Comparison of ENCODE assay signal across 19 mouse cellular contexts in the genomic region with DNA sequence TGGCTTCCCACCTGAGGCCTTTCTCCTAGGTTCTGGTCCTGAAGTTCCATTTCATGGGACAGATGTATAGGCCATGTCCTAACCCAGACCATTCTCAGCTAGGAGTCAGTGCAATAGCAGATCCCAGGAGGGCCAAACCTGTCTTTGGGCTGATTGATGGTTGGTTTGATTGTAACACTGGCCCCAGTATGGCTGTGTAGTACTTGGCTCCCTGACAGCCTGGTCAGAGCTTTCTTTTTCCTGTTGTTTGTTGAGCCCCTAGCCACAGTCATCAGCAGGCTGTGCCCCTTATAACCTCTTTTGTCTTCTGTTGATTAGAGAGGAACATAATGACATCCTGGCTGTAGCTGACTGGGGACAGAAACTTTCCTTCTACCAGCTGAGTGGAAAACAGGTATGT. TPM values are rescaled to one million over a fixed set of nuclear protein-coding genes. Genes with fewer than 3 reads are reported as not detected.
DNase-seq lines count a peak whose midpoint lies in the region; ATAC-seq and TF ChIP-seq lines count a peak whose summit lies in the region.
"Had no signal": no experiment of that assay in that cellular context is flagged by ENCODE, and none has a peak within 500 bp of the region (broad histone marks: within the 10 kb centered on the region; RNA-seq: fewer than 3 reads in every experiment).

No protein-coding gene starts in this region.

- H3K4me1 ChIP-seq in heart, embryonic 10.5 days: peaks cover 14% of the 10 kb centered on the region; the same call in 1 of the 2 replicates
- peaks cover 5% of the 10 kb centered on the region for H3K4me1 ChIP-seq in intestine, embryonic 16.5 days (ENCODE audit: control insufficient read depth, insufficient read depth, low read length)
- peaks cover 4% of the 10 kb centered on the region for H3K4me1 ChIP-seq in intestine, embryonic 15.5 days (replicated peaks)
- H3K4me1 ChIP-seq in lung, embryonic 14.5 days (ENCODE audit: insufficient read depth): peaks cover 4% of the 10 kb centered on the region
- H3K4me1 ChIP-seq in liver, postnatal 0 days (ENCODE audit: insufficient read depth): peaks cover 12% of the 10 kb centered on the region
- H3K4me1 ChIP-seq: embryonic facial prominence, embryonic 15.5 days; forebrain, embryonic 10.5 days; hindbrain, embryonic 10.5 days; neural tube, embryonic 15.5 days had no signal

- H3K9ac ChIP-seq in intestine, embryonic 16.5 days (ENCODE audit: low read depth, low read length): no peak overlapping the region
- no peak overlapping the region for H3K9ac ChIP-seq in intestine, embryonic 15.5 days
- no peak overlapping the region for H3K9ac ChIP-seq in lung, embryonic 14.5 days
- H3K9ac ChIP-seq in liver, postnatal 0 days (replicated peaks): no peak overlapping the region
- H3K9ac ChIP-seq: embryonic facial prominence, embryonic 15.5 days; neural tube, embryonic 15.5 days had no signal

- TF ChIP-seq CTCF in lung, embryonic 14.5 days (IDR thresholded peaks at IDR 0.05; ENCODE audit: low read depth): no peak
- TF ChIP-seq CTCF in liver, postnatal 0 days (IDR thresholded peaks at IDR 0.05; ENCODE audit: low read depth): no peak

- 0 out of 2 replicates have a peak overlapping the region, but pooled peaks have one; percentile 6 for H3K27ac ChIP-seq in heart, embryonic 10.5 days
- no peak overlapping the region for H3K27ac ChIP-seq in intestine, embryonic 16.5 days (ENCODE audit: low read length)
- no peak overlapping the region for H3K27ac ChIP-seq in intestine, embryonic 15.5 days
- no peak overlapping the region for H3K27ac ChIP-seq in lung, embryonic 14.5 days (ENCODE audit: low read depth)
- H3K27ac ChIP-seq in liver, postnatal 0 days (ENCODE audit: low read depth): no peak overlapping the region
- H3K27ac ChIP-seq: embryonic facial prominence, embryonic 15.5 days; forebrain, embryonic 10.5 days; hindbrain, embryonic 10.5 days; neural tube, embryonic 15.5 days had no signal

- H3K4me2 ChIP-seq in intestine, embryonic 16.5 days (ENCODE audit: low read depth, low read length): no peak overlapping the region
- no peak overlapping the region for H3K4me2 ChIP-seq in intestine, embryonic 15.5 days (replicated peaks)
- no peak overlapping the region for H3K4me2 ChIP-seq in lung, embryonic 14.5 days
- no peak overlapping the region for H3K4me2 ChIP-seq in liver, postnatal 0 days (ENCODE audit: low read depth, low read length)
- H3K4me2 ChIP-seq: embryonic facial prominence, embryonic 15.5 days; neural tube, embryonic 15.5 days had no signal

- intact Hi-C loops in heart, postnatal 36 days (cut with DNase I): no loop called here

- no peak for TF ChIP-seq EP300 in liver, postnatal 0 days (IDR thresholded peaks at IDR 0.05; ENCODE audit: low read depth)

- no peaks in the 10 kb centered on the region for H3K9me3 ChIP-seq in heart, embryonic 10.5 days
- H3K9me3 ChIP-seq in intestine, embryonic 16.5 days (ENCODE audit: control insufficient read depth, low read length): no peaks in the 10 kb centered on the region
- H3K9me3 ChIP-seq in intestine, embryonic 15.5 days: no peaks in the 10 kb centered on the region
- no peaks in the 10 kb centered on the region for H3K9me3 ChIP-seq in lung, embryonic 14.5 days (ENCODE audit: low read depth, low read length)
- no peaks in the 10 kb centered on the region for H3K9me3 ChIP-seq in liver, postnatal 0 days (ENCODE audit: low read length)
- H3K9me3 ChIP-seq: embryonic facial prominence, embryonic 15.5 days; neural tube, embryonic 15.5 days had no signal

- peaks cover 43% of the 10 kb centered on the region for H3K36me3 ChIP-seq in heart, embryonic 10.5 days
- peaks cover 3% of the 10 kb centered on the region; the same call in 1 of the 2 replicates for H3K36me3 ChIP-seq in intestine, embryonic 16.5 days (ENCODE audit: control insufficient read depth, insufficient read depth, low read length)
- H3K36me3 ChIP-seq in intestine, embryonic 15.5 days: peaks cover 7% of the 10 kb centered on the region; the same call in 1 of the 2 replicates
- peaks cover 32% of the 10 kb centered on the region for H3K36me3 ChIP-seq in lung, embryonic 14.5 days (ENCODE audit: insufficient read depth)
- no peaks in the 10 kb centered on the region for H3K36me3 ChIP-seq in liver, postnatal 0 days (replicated peaks; ENCODE audit: insufficient read depth, low read length)

- peak; percentile 41; the same call in 1 of the 2 replicates for ATAC-seq in intestine, embryonic 16.5 days
- no peak for ATAC-seq in intestine, embryonic 15.5 days
- ATAC-seq in lung, embryonic 14.5 days (ENCODE audit: insufficient read depth): peak; percentile 33; the same call in 1 of the 2 replicates
- ATAC-seq in liver, postnatal 0 days: 0 out of 2 replicates have a peak, but pooled peaks have one; percentile 12

- DNase-seq in heart, embryonic 10.5 days (ENCODE audit: low spot score): no peak
- no peak for DNase-seq in heart, postnatal 36 days
- DNase-seq in lung, embryonic 14.5 days: peak; percentile 42
- no peak for DNase-seq in lung, adult 18-20 months
- DNase-seq in liver, postnatal 0 days: no peak
- no peak for DNase-seq in right cerebral cortex, postnatal 36 days (ENCODE audit: low spot score in 2 of 2)
- DNase-seq: B cell, adult 2 months; cerebellum, postnatal 10 days; gastrocnemius, postnatal 14 days; midbrain, embryonic 14.5 days; right cerebral cortex, postnatal 4 days; thymus, postnatal 14 days had no signal

- H3K27me3 ChIP-seq in heart, embryonic 10.5 days (ENCODE audit: insufficient read depth, poor library complexity, severe bottlenecking): no peaks in the 10 kb centered on the region
- H3K27me3 ChIP-seq in intestine, embryonic 16.5 days (replicated peaks; ENCODE audit: control insufficient read depth, insufficient read depth, low read length): no peaks in the 10 kb centered on the region
- H3K27me3 ChIP-seq in intestine, embryonic 15.5 days (replicated peaks): no peaks in the 10 kb centered on the region
- H3K27me3 ChIP-seq in lung, embryonic 14.5 days (ENCODE audit: insufficient read depth, low read length): no peaks in the 10 kb centered on the region
- no peaks in the 10 kb centered on the region for H3K27me3 ChIP-seq in liver, postnatal 0 days (ENCODE audit: insufficient read depth, low read length)
- H3K27me3 ChIP-seq: embryonic facial prominence, embryonic 15.5 days; neural tube, embryonic 15.5 days had no signal

- H3K4me3 ChIP-seq in heart, embryonic 10.5 days: no peak overlapping the region
- no peak overlapping the region for H3K4me3 ChIP-seq in intestine, embryonic 16.5 days (ENCODE audit: low read length)
- H3K4me3 ChIP-seq in intestine, embryonic 15.5 days (replicated peaks): no peak overlapping the region
- no peak overlapping the region for H3K4me3 ChIP-seq in lung, embryonic 14.5 days (ENCODE audit: low read depth, low read length)
- H3K4me3 ChIP-seq in liver, postnatal 0 days (ENCODE audit: low read depth, low read length): no peak overlapping the region
- H3K4me3 ChIP-seq: embryonic facial prominence, embryonic 15.5 days; forebrain, embryonic 10.5 days; hindbrain, embryonic 10.5 days; myocyte; neural tube, embryonic 15.5 days had no signal

RNA-seq across cellular contexts. Expression of a gene that starts 30.7 kb away (rescaled TPM):
- 27.0 and 31.3 TPM in 2 replicates for polyA plus RNA-seq in heart, embryonic 10.5 days (2016; fragmentation: Nextera tagmentation; extraction: Ambion mirVana)
- total RNA-seq in heart, postnatal 36 days (2021): 1 to 10 TPM; 9.1 to 9.4 TPM
- polyA plus RNA-seq in intestine, embryonic 16.5 days (2015; fragmentation: Nextera tagmentation; extraction: Ambion mirVana): 13.0 and 13.1 TPM in 2 replicates
- 13.8 and 14.2 TPM in 2 replicates for polyA plus RNA-seq in intestine, embryonic 15.5 days (2015; fragmentation: Nextera tagmentation; extraction: Ambion mirVana)
- polyA plus RNA-seq in lung, embryonic 14.5 days (2014; fragmentation: Nextera tagmentation; extraction: Ambion mirVana): 22.2 and 25.6 TPM in 2 replicates
- polyA plus RNA-seq in liver, postnatal 0 days (2015; fragmentation: Nextera tagmentation; extraction: Ambion mirVana): 1.2 and 1.6 TPM in 2 replicates

RNA-seq across cellular contexts. Expression of a gene that starts 30.8 kb away (rescaled TPM):
- 15.2 and 22.4 TPM in 2 replicates for polyA plus RNA-seq in heart, embryonic 10.5 days (2016; fragmentation: Nextera tagmentation; extraction: Ambion mirVana)
- 1 to 10 TPM; 1.2 TPM for total RNA-seq in heart, postnatal 36 days (2021)
- polyA plus RNA-seq in intestine, embryonic 16.5 days (2015; fragmentation: Nextera tagmentation; extraction: Ambion mirVana): 10.0 and 12.2 TPM in 2 replicates
- 14.5 and 14.6 TPM in 2 replicates for polyA plus RNA-seq in intestine, embryonic 15.5 days (2015; fragmentation: Nextera tagmentation; extraction: Ambion mirVana)
- polyA plus RNA-seq in lung, embryonic 14.5 days (2014; fragmentation: Nextera tagmentation; extraction: Ambion mirVana): 17.1 and 20.1 TPM in 2 replicates
- 4.1 and 4.6 TPM in 2 replicates for polyA plus RNA-seq in liver, postnatal 0 days (2015; fragmentation: Nextera tagmentation; extraction: Ambion mirVana)

RNA-seq across cellular contexts. Expression of a gene that starts 45.8 kb away (rescaled TPM):
- polyA plus RNA-seq in heart, embryonic 10.5 days (2016; fragmentation: Nextera tagmentation; extraction: Ambion mirVana): 0.46 and 0.74 TPM in 2 replicates
- total RNA-seq in heart, postnatal 36 days (2021): under 1 TPM; 0.35 to 0.53 TPM
- polyA plus RNA-seq in intestine, embryonic 16.5 days (2015; fragmentation: Nextera tagmentation; extraction: Ambion mirVana): 0.36 and 0.44 TPM in 2 replicates
- polyA plus RNA-seq in intestine, embryonic 15.5 days (2015; fragmentation: Nextera tagmentation; extraction: Ambion mirVana): 0.42 and 0.49 TPM in 2 replicates
- 0.80 and 0.87 TPM in 2 replicates for polyA plus RNA-seq in lung, embryonic 14.5 days (2014; fragmentation: Nextera tagmentation; extraction: Ambion mirVana)
- polyA plus RNA-seq in liver, postnatal 0 days (2015; fragmentation: Nextera tagmentation; extraction: Ambion mirVana): 0.11 TPM in 1 of 2 replicates, not detected in the other
- polyA plus RNA-seq: myocyte had no signal

RNA-seq across cellular contexts. Expression of a gene that starts 47.5 kb away (rescaled TPM):
- 0.28 TPM in 1 of 2 replicates, not detected in the other for polyA plus RNA-seq in heart, embryonic 10.5 days (2016; fragmentation: Nextera tagmentation; extraction: Ambion mirVana)
- not detected for total RNA-seq in heart, postnatal 36 days (2021)
- polyA plus RNA-seq in intestine, embryonic 16.5 days (2015; fragmentation: Nextera tagmentation; extraction: Ambion mirVana): 0.31 TPM in 1 of 2 replicates, not detected in the other
- polyA plus RNA-seq in intestine, embryonic 15.5 days (2015; fragmentation: Nextera tagmentation; extraction: Ambion mirVana): 0.05 TPM in 1 of 2 replicates, not detected in the other
- polyA plus RNA-seq in lung, embryonic 14.5 days (2014; fragmentation: Nextera tagmentation; extraction: Ambion mirVana): 0.09 and 0.18 TPM in 2 replicates
- not detected in 2 replicates for polyA plus RNA-seq in liver, postnatal 0 days (2015; fragmentation: Nextera tagmentation; extraction: Ambion mirVana)
